21 mouse cellular contexts compared by ENCODE assay signal in the genomic region with DNA sequence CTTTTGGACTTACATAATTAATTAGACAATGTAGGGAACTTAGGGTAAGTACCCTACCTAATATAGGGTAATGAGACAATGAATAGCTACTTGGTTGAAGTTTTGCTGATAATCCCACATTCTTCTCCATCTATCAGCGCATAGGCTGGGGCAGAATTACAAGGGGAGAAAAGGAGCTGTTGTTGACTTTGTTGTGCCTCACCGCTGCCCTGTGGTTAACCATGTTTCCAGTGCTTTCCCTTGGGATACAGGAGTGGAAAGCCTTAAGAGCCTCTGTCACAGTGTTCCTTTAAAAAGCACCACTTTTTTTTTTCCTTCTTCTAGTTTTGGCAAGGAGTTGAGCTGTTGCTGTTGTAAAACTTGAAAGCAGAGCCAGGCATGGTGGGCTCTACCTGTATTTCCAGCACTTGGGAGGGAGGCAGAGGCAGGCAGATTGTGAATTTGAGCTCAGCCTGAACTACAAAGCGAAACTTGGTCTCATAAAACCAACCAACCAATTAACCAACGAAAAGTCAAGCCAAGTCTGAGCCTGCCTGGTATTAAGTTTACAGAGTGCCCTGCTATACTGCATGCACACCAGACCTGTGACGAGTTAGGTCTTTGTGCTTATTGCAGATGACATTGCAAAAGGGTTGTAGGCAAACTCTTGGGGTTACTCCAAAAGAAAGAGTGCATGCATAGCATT.
DNase-seq lines count a peak whose midpoint lies in the region; ATAC-seq and TF ChIP-seq lines count a peak whose summit lies in the region.
"Had no signal": no experiment of that assay in that cellular context is flagged by ENCODE, and none has a peak within 500 bp of the region (broad histone marks: within the 10 kb centered on the region; RNA-seq: fewer than 3 reads in every experiment).

No protein-coding gene starts in this region.

- H3K36me3 ChIP-seq in kidney, embryonic 15.5 days = no peaks in the 10 kb centered on the region
- H3K36me3 ChIP-seq in limb, embryonic 13.5 days = no peaks in the 10 kb centered on the region
- no peaks in the 10 kb centered on the region for H3K36me3 ChIP-seq in lung, postnatal 0 days (ENCODE audit: insufficient read depth, low read length)
- H3K36me3 ChIP-seq: embryonic facial prominence, embryonic 13.5 days; forebrain, embryonic 10.5 days; forebrain, embryonic 15.5 days; liver, embryonic 15.5 days; lung, embryonic 15.5 days had no signal

- no peaks in the 10 kb centered on the region for H3K4me1 ChIP-seq in kidney, embryonic 15.5 days
- H3K4me1 ChIP-seq in limb, embryonic 13.5 days = peaks cover 37% of the 10 kb centered on the region
- no peaks in the 10 kb centered on the region for H3K4me1 ChIP-seq in lung, postnatal 0 days (ENCODE audit: insufficient read depth, low read depth, low read length)
- H3K4me1 ChIP-seq: embryonic facial prominence, embryonic 13.5 days; forebrain, embryonic 10.5 days; forebrain, embryonic 15.5 days; liver, embryonic 15.5 days; lung, embryonic 15.5 days had no signal

- no peak overlapping the region for H3K9ac ChIP-seq in kidney, embryonic 15.5 days
- no peak overlapping the region for H3K9ac ChIP-seq in limb, embryonic 13.5 days
- H3K9ac ChIP-seq in lung, postnatal 0 days (replicated peaks; ENCODE audit: low read depth) = no peak overlapping the region
- H3K9ac ChIP-seq: embryonic facial prominence, embryonic 13.5 days; forebrain, embryonic 15.5 days; liver, embryonic 15.5 days; lung, embryonic 15.5 days had no signal

- TF ChIP-seq EP300 in lung, postnatal 0 days (IDR thresholded peaks at IDR 0.05) = no peak

- no peak overlapping the region for H3K4me3 ChIP-seq in kidney, embryonic 15.5 days (replicated peaks)
- H3K4me3 ChIP-seq in limb, embryonic 13.5 days = no peak overlapping the region
- H3K4me3 ChIP-seq in lung, postnatal 0 days (ENCODE audit: low read depth, low read length) = no peak overlapping the region
- H3K4me3 ChIP-seq: embryonic facial prominence, embryonic 13.5 days; forebrain, embryonic 10.5 days; forebrain, embryonic 15.5 days; liver, embryonic 15.5 days; lung, embryonic 15.5 days had no signal

- H3K27me3 ChIP-seq in kidney, embryonic 15.5 days = no peaks in the 10 kb centered on the region
- no peaks in the 10 kb centered on the region for H3K27me3 ChIP-seq in Patski
- H3K27me3 ChIP-seq in limb, embryonic 13.5 days = no peaks in the 10 kb centered on the region
- H3K27me3 ChIP-seq in lung, postnatal 0 days (replicated peaks; ENCODE audit: insufficient read depth, low read length) = no peaks in the 10 kb centered on the region
- H3K27me3 ChIP-seq: embryonic facial prominence, embryonic 13.5 days; forebrain, embryonic 15.5 days; liver, embryonic 15.5 days; lung, embryonic 15.5 days had no signal

- WGBS in kidney, embryonic 15.5 days = 44% methylated on average over 5 of the region's 5 CpGs
- WGBS in limb, embryonic 13.5 days = 32% methylated on average over 5 of the region's 5 CpGs
- WGBS in lung, postnatal 0 days = 83% methylated on average over 5 of the region's 5 CpGs

- ATAC-seq in kidney, embryonic 15.5 days (replicated peaks; ENCODE audit: low FRiP score) = peak; percentile 91
- peak; percentile 96 for ATAC-seq in Patski
- ATAC-seq in limb, embryonic 13.5 days (ENCODE audit: low FRiP score, low read depth) = peak; percentile 83
- no peak for ATAC-seq in lung, postnatal 0 days
- ATAC-seq: forebrain, embryonic 15.5 days; hindbrain, embryonic 16.5 days had no signal

- no peaks in the 10 kb centered on the region for H3K9me3 ChIP-seq in kidney, embryonic 15.5 days (replicated peaks)
- H3K9me3 ChIP-seq in limb, embryonic 13.5 days = 0 out of 2 replicates have a peak, but pooled peaks cover 6% of the 10 kb centered on the region
- no peaks in the 10 kb centered on the region for H3K9me3 ChIP-seq in lung, postnatal 0 days (ENCODE audit: low read length)
- H3K9me3 ChIP-seq: forebrain, embryonic 10.5 days; forebrain, embryonic 15.5 days; liver, embryonic 15.5 days; lung, embryonic 15.5 days had no signal

- CTCF ChIA-PET in Patski (lab: Charles Lee) = interaction anchor here (0.9 to 1.4 kb wide), 2 partner anchors 18 to 456 kb away, joined by 3 read pairs; no protein-coding TSS in a partner anchor

- H3K4me2 ChIP-seq in kidney, embryonic 15.5 days = no peak overlapping the region
- no peak overlapping the region for H3K4me2 ChIP-seq in limb, embryonic 13.5 days (replicated peaks)
- no peak overlapping the region for H3K4me2 ChIP-seq in lung, postnatal 0 days (replicated peaks; ENCODE audit: low read depth, low read length)
- H3K4me2 ChIP-seq: embryonic facial prominence, embryonic 13.5 days; forebrain, embryonic 15.5 days; liver, embryonic 15.5 days; lung, embryonic 15.5 days had no signal

- H3K27ac ChIP-seq in kidney, embryonic 15.5 days = peak overlapping the region; percentile 52; the same call in 1 of the 2 replicates
- H3K27ac ChIP-seq in limb, embryonic 13.5 days = no peak overlapping the region
- no peak overlapping the region for H3K27ac ChIP-seq in lung, postnatal 0 days (ENCODE audit: low read length)
- H3K27ac ChIP-seq: embryonic facial prominence, embryonic 13.5 days; forebrain, embryonic 10.5 days; forebrain, embryonic 15.5 days; liver, embryonic 15.5 days; lung, embryonic 15.5 days; macrophage had no signal

- in situ Hi-C loops in Patski (cut with MboI; ENCODE audit: low pct_unique_long_range_greater_than_20kb) = no loop called here

- TF ChIP-seq CTCF in Patski (IDR thresholded peaks at IDR 0.05) = no peak
- no peak for TF ChIP-seq CTCF in lung, postnatal 0 days (IDR thresholded peaks at IDR 0.05)

- no peak for DNase-seq in kidney, adult 18-20 months
- peak; percentile 72 for DNase-seq in Patski (ENCODE audit: low read depth, low spot score)
- peak; percentile 5 for DNase-seq in kidney, postnatal 14 days
- no peak for DNase-seq in lung, postnatal 0 days (ENCODE audit: low spot score)
- DNase-seq in lung, postnatal 36 days = no peak
- DNase-seq in frontal cortex, adult 2 months (ENCODE audit: extremely low spot score in 1 of 2, low spot score in 1 of 2) = no peak
- DNase-seq: adrenal gland, postnatal 25 days; cerebellum, adult 11-12 months; cerebellum, adult 9-11 months; heart, postnatal 14 days; layer of hippocampus, postnatal 36 days; midbrain, embryonic 14.5 days had no signal

- POLR2A ChIA-PET in Patski (lab: Charles Lee) = no interaction called here

Comparison
In these comparisons a context has a peak if more than half of its experiments do, and no peak if none do; other contexts are left out.
1. DNase-seq: peak in Patski (single experiment) and kidney, postnatal 14 days (single experiment); none in kidney, adult 18-20 months (single experiment), lung, postnatal 0 days (single experiment), lung, postnatal 36 days (single experiment) and frontal cortex, adult 2 months (0 of 2).